Mouse (Mus musculus): ENCODE data around the gene Crlf2. TPM values are rescaled to one million over a fixed set of nuclear protein-coding genes. Genes with fewer than 3 reads are reported as not detected.

Gene Crlf2
- polyA plus RNA-seq, 1 experiment from 2014 or later: 3.0 TPM

Other genes with a start within 250 kb of the Crlf2 start
- not detected in 2 replicates for gene Vmn2r16, start 228.8 kb downstream of the Crlf2 start, polyA plus RNA-seq (2014; fragmentation: Nextera tagmentation; extraction: Ambion mirVana)
- gene Vmn2r17, start 139.3 kb downstream of the Crlf2 start, polyA plus RNA-seq (2014; fragmentation: Nextera tagmentation; extraction: Ambion mirVana): not detected in 2 replicates
- gene 5430403G16Rik, start 132.0 kb upstream of the Crlf2 start, polyA plus RNA-seq (2014; fragmentation: Nextera tagmentation; extraction: Ambion mirVana): 3.3 and 4.2 TPM in 2 replicates
- 11.9 and 12.5 TPM in 2 replicates for gene 4930522L14Rik, start 192.9 kb upstream of the Crlf2 start, polyA plus RNA-seq (2014; fragmentation: Nextera tagmentation; extraction: Ambion mirVana)